Mouse (Mus musculus): ENCODE measurements around the gene Nup155. TPM values are rescaled to one million over a fixed set of nuclear protein-coding genes. Genes with fewer than 3 reads are reported as not detected.
"Not testable (repeated sequence)": the region's sequence is repeated elsewhere in the genome, so short reads cannot be mapped to it uniquely, and the experiment has no call there.

Nup155 gene
- 9.0 and 9.5 TPM in 2 replicates for polyA plus RNA-seq (2015; fragmentation: Nextera tagmentation; extraction: Ambion mirVana)

GRCm38 (mm10) chr15:8108966-8109743 lies at the start of gene Nup155:
TSS of gene Nup155 (plus strand) at chr15:8109273.
- Histone ChIP-seq H3K27ac (replicated peaks) (peak within 1 kb of the TSS; percentile 81), H3K27me3 (no peaks in the 10 kb centered on the region), H3K36me3 (replicated peaks) (peaks cover 30% of the 10 kb centered on the region), H3K9ac (peak within 1 kb of the TSS; percentile 76), H3K9me3 (replicated peaks) (no peaks in the 10 kb centered on the region), H3K4me1 (replicated peaks) (peaks cover 26% of the 10 kb centered on the region), H3K4me2 (peak within 1 kb of the TSS; percentile 71), H3K4me3 (replicated peaks) (peak within 1 kb of the TSS; percentile 77)
- WGBS (ENCODE audit: insufficient replicate concordance) = under 1% methylated on average over 54 of the region's 54 CpGs
- peak; percentile 92 for ATAC-seq (ENCODE audit: insufficient read depth)

- no peaks in the 10 kb centered on the region for H3K9me3 ChIP-seq (replicated peaks)
- WGBS (ENCODE audit: insufficient replicate concordance) = 63% methylated on average over 6 of the region's 6 CpGs
- H3K27me3 ChIP-seq = no peaks in the 10 kb centered on the region
- no peak overlapping the region for H3K9ac ChIP-seq
- H3K4me3 ChIP-seq (replicated peaks) = no peak overlapping the region
- no peak overlapping the region for H3K4me2 ChIP-seq
- no peak overlapping the region for H3K27ac ChIP-seq (replicated peaks)
- H3K4me1 ChIP-seq (replicated peaks) = no peaks in the 10 kb centered on the region
- no peaks in the 10 kb centered on the region; the same call in 1 of the 2 replicates for H3K36me3 ChIP-seq (replicated peaks)
- ATAC-seq (ENCODE audit: insufficient read depth) = no peak
Measured at GRCm38 (mm10) chr15:8065221-8065620, 43.9 kb upstream of the Nup155 start.

GRCm38 (mm10) chr15:8073159-8073558 lies 35.9 kb upstream of the Nup155 start:
- ATAC-seq (ENCODE audit: insufficient read depth); H3K4me1 ChIP-seq (replicated peaks); H3K27ac ChIP-seq (replicated peaks); H3K9ac ChIP-seq; H3K4me2 ChIP-seq; H3K9me3 ChIP-seq (replicated peaks); H3K27me3 ChIP-seq; H3K4me3 ChIP-seq (replicated peaks): not testable (repeated sequence)
- WGBS (ENCODE audit: insufficient replicate concordance) = 80% methylated on average over 3 of the region's 3 CpGs
- peaks cover 21% of the 10 kb centered on the region for H3K36me3 ChIP-seq (replicated peaks)

GRCm38 (mm10) chr15:8082139-8082538 lies 26.9 kb upstream of the Nup155 start:
- no peak overlapping the region for H3K4me3 ChIP-seq (replicated peaks)
- no peak overlapping the region for H3K27ac ChIP-seq (replicated peaks)
- H3K4me2 ChIP-seq = no peak overlapping the region
- H3K36me3 ChIP-seq (replicated peaks) = peaks cover 32% of the 10 kb centered on the region
- no peak for ATAC-seq (ENCODE audit: insufficient read depth)
- no peaks in the 10 kb centered on the region for H3K4me1 ChIP-seq (replicated peaks)
- no peak overlapping the region for H3K9ac ChIP-seq
- H3K9me3 ChIP-seq (replicated peaks) = no peaks in the 10 kb centered on the region
- 78% methylated on average over 8 of the region's 8 CpGs for WGBS (ENCODE audit: insufficient replicate concordance)
- no peaks in the 10 kb centered on the region for H3K27me3 ChIP-seq

GRCm38 (mm10) chr15:8087293-8087692 lies 21.8 kb upstream of the Nup155 start:
- H3K36me3 ChIP-seq (replicated peaks) = peaks cover 23% of the 10 kb centered on the region
- no peak overlapping the region for H3K4me3 ChIP-seq (replicated peaks)
- WGBS (ENCODE audit: insufficient replicate concordance) = 92% methylated on average over 4 of the region's 4 CpGs
- no peak overlapping the region for H3K4me2 ChIP-seq
- 0 out of 2 replicates have a peak, but pooled peaks cover 4% of the 10 kb centered on the region for H3K4me1 ChIP-seq (replicated peaks)
- no peak overlapping the region for H3K27ac ChIP-seq (replicated peaks)
- ATAC-seq (ENCODE audit: insufficient read depth) = no peak
- H3K9me3 ChIP-seq (replicated peaks) = no peaks in the 10 kb centered on the region
- no peaks in the 10 kb centered on the region for H3K27me3 ChIP-seq
- H3K9ac ChIP-seq = no peak overlapping the region

- Histone ChIP-seq H3K4me3 (replicated peaks) (no peak overlapping the region), H3K27ac (replicated peaks) (no peak overlapping the region), H3K4me2 (no peak overlapping the region), H3K36me3 (replicated peaks) (peaks cover 27% of the 10 kb centered on the region), H3K9me3 (replicated peaks) (no peaks in the 10 kb centered on the region), H3K9ac (no peak overlapping the region), H3K4me1 (replicated peaks) (0 out of 2 replicates have a peak, but pooled peaks cover 4% of the 10 kb centered on the region), H3K27me3 (no peaks in the 10 kb centered on the region)
- 70% methylated on average over 3 of the region's 3 CpGs for WGBS (ENCODE audit: insufficient replicate concordance)
- no peak for ATAC-seq (ENCODE audit: insufficient read depth)
Measured at GRCm38 (mm10) chr15:8088715-8089114, 20.4 kb upstream of the Nup155 start.

- Histone ChIP-seq H3K36me3 (replicated peaks) (peaks cover 34% of the 10 kb centered on the region), H3K9ac (no peak overlapping the region), H3K4me2 (no peak overlapping the region), H3K4me3 (replicated peaks) (no peak overlapping the region), H3K9me3 (replicated peaks) (no peaks in the 10 kb centered on the region), H3K27me3 (no peaks in the 10 kb centered on the region), H3K27ac (replicated peaks) (no peak overlapping the region), H3K4me1 (replicated peaks) (0 out of 2 replicates have a peak, but pooled peaks cover 4% of the 10 kb centered on the region)
- no peak for ATAC-seq (ENCODE audit: insufficient read depth)
- 84% methylated on average over 2 of the region's 2 CpGs for WGBS (ENCODE audit: insufficient replicate concordance)
Measured at GRCm38 (mm10) chr15:8090685-8091084, 18.4 kb upstream of the Nup155 start.

GRCm38 (mm10) chr15:8092668-8093067 lies 16.4 kb upstream of the Nup155 start:
- not testable (repeated sequence) for H3K27ac ChIP-seq (replicated peaks); H3K4me2 ChIP-seq; H3K4me3 ChIP-seq (replicated peaks); H3K27me3 ChIP-seq; H3K9me3 ChIP-seq (replicated peaks); H3K9ac ChIP-seq; H3K4me1 ChIP-seq (replicated peaks); ATAC-seq (ENCODE audit: insufficient read depth)
- H3K36me3 ChIP-seq (replicated peaks) = peaks cover 42% of the 10 kb centered on the region
- WGBS (ENCODE audit: insufficient replicate concordance) = 89% methylated on average over 1 of the region's 1 CpGs

- peak overlapping the region; percentile 90 for H3K4me3 ChIP-seq (replicated peaks)
- no peaks in the 10 kb centered on the region for H3K9me3 ChIP-seq (replicated peaks)
- peak overlapping the region; percentile 69 for H3K4me2 ChIP-seq
- 15% methylated on average over 7 of the region's 7 CpGs for WGBS (ENCODE audit: insufficient replicate concordance)
- no peak for ATAC-seq (ENCODE audit: insufficient read depth)
- H3K9ac ChIP-seq = no peak overlapping the region
- no peak overlapping the region for H3K27ac ChIP-seq (replicated peaks)
- H3K36me3 ChIP-seq (replicated peaks) = peaks cover 22% of the 10 kb centered on the region
- H3K27me3 ChIP-seq = no peaks in the 10 kb centered on the region
- peaks cover 10% of the 10 kb centered on the region for H3K4me1 ChIP-seq (replicated peaks)
Measured at GRCm38 (mm10) chr15:8097853-8098252, 11.2 kb upstream of the Nup155 start.

- Histone ChIP-seq H3K4me2 (peak within 1 kb of the TSS; percentile 69), H3K4me3 (replicated peaks) (peak within 1 kb of the TSS; percentile 90), H3K9ac (peak within 1 kb of the TSS; percentile 84), H3K4me1 (replicated peaks) (peaks cover 10% of the 10 kb centered on the region), H3K36me3 (replicated peaks) (peaks cover 15% of the 10 kb centered on the region), H3K9me3 (replicated peaks) (no peaks in the 10 kb centered on the region), H3K27ac (replicated peaks) (peak within 1 kb of the TSS; percentile 65), H3K27me3 (no peaks in the 10 kb centered on the region)
- WGBS (ENCODE audit: insufficient replicate concordance) = 1% methylated on average over 56 of the region's 56 CpGs
- ATAC-seq (ENCODE audit: insufficient read depth) = peak; percentile 86
Measured at GRCm38 (mm10) chr15:8098774-8099749, 10.0 kb upstream of the Nup155 start, which contains the start of gene Wdr70. TSS of gene Wdr70 (minus strand) at chr15:8099209.

Measured in liver, embryonic 15.5 days (tissue).